Mouse (Mus musculus): Measurements from ENCODE around the gene Catsperd. TPM values are rescaled to one million over a fixed set of nuclear protein-coding genes. Genes with fewer than 3 reads are reported as not detected.

The Catsperd gene
- total RNA-seq, 4 experiments from 2014 or later, result 0.16 TPM; not detected in 2

Other genes with a start within 250 kb of the Catsperd start
- gene Ptprs, start 151.7 kb upstream of the Catsperd start, total RNA-seq (2022), result 10 to 100 TPM; 54.3 to 66.4 (median 60.0) TPM
- not detected for gene Znrf4, start 115.7 kb upstream of the Catsperd start, total RNA-seq (2022)
- gene Gm20219, start 73.8 kb upstream of the Catsperd start, total RNA-seq (2022), result under 1 TPM in 3 of 4 experiments, not detected in 1; 0.20 to 0.28 (median 0.22) TPM
- 10 to 100 TPM; 36.9 to 48.4 (median 41.5) TPM for gene Safb2, start 43.6 kb upstream of the Catsperd start, total RNA-seq (2022)
- gene Safb, start 43.3 kb upstream of the Catsperd start, total RNA-seq (2022), result 10 to 100 TPM; 55.6 to 70.7 (median 66.7) TPM
- 100 to 1,000 TPM; 313 to 386 (median 356) TPM for gene 2410015M20Rik, start 18.4 kb upstream of the Catsperd start, total RNA-seq (2022)
- gene Rpl36, start 14.7 kb upstream of the Catsperd start, total RNA-seq (2022), result 100 to 1,000 TPM; 697 to 769 (median 735) TPM
- gene Lonp1, start 1.3 kb upstream of the Catsperd start, total RNA-seq (2022), result 100 to 1,000 TPM; 124 to 136 (median 125) TPM
- gene Ranbp3, start 45.2 kb downstream of the Catsperd start, total RNA-seq (2022), result 10 to 100 TPM; 33.8 to 39.3 (median 37.5) TPM
- gene Ndufa11, start 89.6 kb downstream of the Catsperd start, total RNA-seq (2022), result 100 to 1,000 TPM; 804 to 980 (median 857) TPM
- gene Vmac, start 89.9 kb downstream of the Catsperd start, total RNA-seq (2022), result 1 to 10 TPM; 3.2 to 7.1 (median 6.0) TPM
- 10 to 100 TPM; 22.4 to 26.7 (median 24.6) TPM for gene Nrtn, start 129.4 kb downstream of the Catsperd start, total RNA-seq (2022)
- 10 to 100 TPM; 15.6 to 18.5 (median 16.6) TPM for gene Dus3l, start 136.6 kb downstream of the Catsperd start, total RNA-seq (2022)
- gene Prr22, start 142.1 kb downstream of the Catsperd start, total RNA-seq (2022), result under 1 TPM; 0.31 to 0.60 (median 0.43) TPM
- 1 to 10 TPM; 1.6 to 3.5 (median 2.7) TPM for gene Rfx2, start 202.9 kb downstream of the Catsperd start, total RNA-seq (2022)
- not detected for gene Acsbg2, start 246.3 kb downstream of the Catsperd start, total RNA-seq (2022)
- gene 1700061G19Rik, start 247.3 kb downstream of the Catsperd start, total RNA-seq (2022), result not detected

All from heart, adult 8-10 months (tissue).